Mouse (Mus musculus): Measurements from ENCODE around the gene Hal. TPM values are rescaled to one million over a fixed set of nuclear protein-coding genes. Genes with fewer than 3 reads are reported as not detected.

The Hal gene
- polyA plus RNA-seq (2012; ENCODE audit: insufficient read depth, insufficient read length, missing spikeins) = 1.1 and 1.7 TPM in 2 replicates

GRCm38 (mm10) chr10:93488066-93488827 lies at the start of gene Hal:
Hal (plus strand) TSS chr10:93488768.
- Histone ChIP-seq H3K27ac (ENCODE audit: insufficient read depth, low read depth, low read length) (no peak within 1 kb of the TSS), H3K4me1 (ENCODE audit: control insufficient read depth, insufficient read depth, low read length) (peaks cover 42% of the 10 kb centered on the region)

GRCm38 (mm10) chr10:93441501-93441900 lies 47.1 kb upstream of the Hal start:
- Histone ChIP-seq H3K4me3 (ENCODE audit: insufficient read depth, low read length) (no peak overlapping the region), H3K27ac (ENCODE audit: insufficient read depth, low read depth, low read length) (no peak overlapping the region)

More at GRCm38 (mm10) chr10:93488066-93488827, at the start of gene Hal:
- H3K4me3 ChIP-seq (ENCODE audit: insufficient read depth, low read length) = no peak within 1 kb of the TSS
- TF ChIP-seq CTCF (IDR thresholded peaks at IDR 0.05; ENCODE audit: low read depth, low read length) = no peak
- no peak for TF ChIP-seq POLR2A (IDR thresholded peaks at IDR 0.05; ENCODE audit: borderline replicate concordance, low read depth, low read length)

GRCm38 (mm10) chr10:93442183-93442582 lies 46.4 kb upstream of the Hal start:
- Histone ChIP-seq H3K4me3 (ENCODE audit: insufficient read depth, low read length) (no peak overlapping the region), H3K27ac (ENCODE audit: insufficient read depth, low read depth, low read length) (no peak overlapping the region), H3K4me1 (ENCODE audit: control insufficient read depth, insufficient read depth, low read length) (peaks cover 20% of the 10 kb centered on the region)
- TF ChIP-seq POLR2A (IDR thresholded peaks at IDR 0.05; ENCODE audit: borderline replicate concordance, low read depth, low read length) (no peak), CTCF (IDR thresholded peaks at IDR 0.05; ENCODE audit: low read depth, low read length) (no peak)

More at GRCm38 (mm10) chr10:93441501-93441900, 47.1 kb upstream of the Hal start:
- TF ChIP-seq POLR2A (IDR thresholded peaks at IDR 0.05; ENCODE audit: borderline replicate concordance, low read depth, low read length) = no peak
- peaks cover 26% of the 10 kb centered on the region for H3K4me1 ChIP-seq (ENCODE audit: control insufficient read depth, insufficient read depth, low read length)

- H3K4me1 ChIP-seq (ENCODE audit: control insufficient read depth, insufficient read depth, low read length) = peaks cover 14% of the 10 kb centered on the region
- TF ChIP-seq CTCF (IDR thresholded peaks at IDR 0.05; ENCODE audit: low read depth, low read length) = no peak
- no peak for TF ChIP-seq POLR2A (IDR thresholded peaks at IDR 0.05; ENCODE audit: borderline replicate concordance, low read depth, low read length)
- no peak overlapping the region for H3K4me3 ChIP-seq (ENCODE audit: insufficient read depth, low read length)
- H3K27ac ChIP-seq (ENCODE audit: insufficient read depth, low read depth, low read length) = no peak overlapping the region
These were observed 44.2 kb upstream of the Hal start for GRCm38 (mm10) chr10:93444407-93444806.

- peaks cover 11% of the 10 kb centered on the region for H3K4me1 ChIP-seq (ENCODE audit: control insufficient read depth, insufficient read depth, low read length)
- no peak for TF ChIP-seq POLR2A (IDR thresholded peaks at IDR 0.05; ENCODE audit: borderline replicate concordance, low read depth, low read length)
- TF ChIP-seq CTCF (IDR thresholded peaks at IDR 0.05; ENCODE audit: low read depth, low read length) = no peak
- no peak overlapping the region for H3K4me3 ChIP-seq (ENCODE audit: insufficient read depth, low read length)
- no peak overlapping the region for H3K27ac ChIP-seq (ENCODE audit: insufficient read depth, low read depth, low read length)
These were observed 41.2 kb upstream of the Hal start for GRCm38 (mm10) chr10:93447398-93447797.

GRCm38 (mm10) chr10:93454652-93455014 lies 33.9 kb upstream of the Hal start:
- peaks cover 2% of the 10 kb centered on the region; the same call in 1 of the 2 replicates for H3K4me1 ChIP-seq (ENCODE audit: control insufficient read depth, insufficient read depth, low read length)
- TF ChIP-seq CTCF (IDR thresholded peaks at IDR 0.05; ENCODE audit: low read depth, low read length) = no peak
- TF ChIP-seq POLR2A (IDR thresholded peaks at IDR 0.05; ENCODE audit: borderline replicate concordance, low read depth, low read length) = no peak
- no peak overlapping the region for H3K27ac ChIP-seq (ENCODE audit: insufficient read depth, low read depth, low read length)
- H3K4me3 ChIP-seq (ENCODE audit: insufficient read depth, low read length) = no peak overlapping the region

GRCm38 (mm10) chr10:93460106-93460505 lies 28.5 kb upstream of the Hal start:
- H3K4me1 ChIP-seq (ENCODE audit: control insufficient read depth, insufficient read depth, low read length) = peaks cover 2% of the 10 kb centered on the region; the same call in 1 of the 2 replicates
- TF ChIP-seq POLR2A (IDR thresholded peaks at IDR 0.05; ENCODE audit: borderline replicate concordance, low read depth, low read length) (no peak), CTCF (IDR thresholded peaks at IDR 0.05; ENCODE audit: low read depth, low read length) (no peak)
- H3K27ac ChIP-seq (ENCODE audit: insufficient read depth, low read depth, low read length) = no peak overlapping the region
- H3K4me3 ChIP-seq (ENCODE audit: insufficient read depth, low read length) = no peak overlapping the region

GRCm38 (mm10) chr10:93462692-93463382 lies 25.7 kb upstream of the Hal start:
- no peak overlapping the region for H3K27ac ChIP-seq (ENCODE audit: insufficient read depth, low read depth, low read length)
- TF ChIP-seq POLR2A (IDR thresholded peaks at IDR 0.05; ENCODE audit: borderline replicate concordance, low read depth, low read length) (no peak), CTCF (IDR thresholded peaks at IDR 0.05; ENCODE audit: low read depth, low read length) (no peak)
- no peaks in the 10 kb centered on the region for H3K4me1 ChIP-seq (ENCODE audit: control insufficient read depth, insufficient read depth, low read length)
- H3K4me3 ChIP-seq (ENCODE audit: insufficient read depth, low read length) = no peak overlapping the region

- no peak overlapping the region for H3K4me3 ChIP-seq (ENCODE audit: insufficient read depth, low read length)
- TF ChIP-seq CTCF (IDR thresholded peaks at IDR 0.05; ENCODE audit: low read depth, low read length) (no peak), POLR2A (IDR thresholded peaks at IDR 0.05; ENCODE audit: borderline replicate concordance, low read depth, low read length) (no peak)
- H3K27ac ChIP-seq (ENCODE audit: insufficient read depth, low read depth, low read length) = no peak overlapping the region
These were observed 25.0 kb upstream of the Hal start for GRCm38 (mm10) chr10:93463611-93464010.

GRCm38 (mm10) chr10:93467259-93467658 lies 21.3 kb upstream of the Hal start:
- no peak overlapping the region for H3K4me3 ChIP-seq (ENCODE audit: insufficient read depth, low read length)
- no peaks in the 10 kb centered on the region for H3K4me1 ChIP-seq (ENCODE audit: control insufficient read depth, insufficient read depth, low read length)
- TF ChIP-seq POLR2A (IDR thresholded peaks at IDR 0.05; ENCODE audit: borderline replicate concordance, low read depth, low read length) (no peak), CTCF (IDR thresholded peaks at IDR 0.05; ENCODE audit: low read depth, low read length) (no peak)
- no peak overlapping the region for H3K27ac ChIP-seq (ENCODE audit: insufficient read depth, low read depth, low read length)

More at GRCm38 (mm10) chr10:93463611-93464010, 25.0 kb upstream of the Hal start:
- H3K4me1 ChIP-seq (ENCODE audit: control insufficient read depth, insufficient read depth, low read length) = no peaks in the 10 kb centered on the region
